Mouse (Mus musculus): ENCODE measurements around the gene Xcl1.

The Xcl1 gene

GRCm38 (mm10) chr1:164905047-164905446, 30.3 kb downstream of the Xcl1 start:
- DNase-seq (ENCODE audit: low spot score in 2 of 2), result peak; percentile 13 to 49

- DNase-seq (ENCODE audit: low spot score in 2 of 2), result no peak
These were observed 34.6 kb downstream of the Xcl1 start for GRCm38 (mm10) chr1:164900696-164901095.

- no peak for DNase-seq (ENCODE audit: low spot score in 2 of 2)
These were observed 35.1 kb downstream of the Xcl1 start for GRCm38 (mm10) chr1:164900226-164900625.

- DNase-seq (ENCODE audit: low spot score in 2 of 2), result peak in 1 of 2 experiments; percentile 31
These were observed 35.8 kb downstream of the Xcl1 start for GRCm38 (mm10) chr1:164899506-164899905.

- DNase-seq (ENCODE audit: low spot score in 2 of 2), result peak; percentile 68 to 70
These were observed 36.4 kb downstream of the Xcl1 start for GRCm38 (mm10) chr1:164898846-164899351.

- DNase-seq (ENCODE audit: low spot score in 2 of 2), result no peak
These were observed 38.0 kb downstream of the Xcl1 start for GRCm38 (mm10) chr1:164897163-164897817.

- DNase-seq (ENCODE audit: low spot score in 2 of 2), result peak in 1 of 2 experiments; percentile 2
These were observed 38.8 kb downstream of the Xcl1 start for GRCm38 (mm10) chr1:164896211-164897145.

GRCm38 (mm10) chr1:164895806-164896205, 39.5 kb downstream of the Xcl1 start:
- DNase-seq (ENCODE audit: low spot score in 2 of 2), result no peak

- DNase-seq (ENCODE audit: low spot score in 2 of 2), result no peak
These were observed 45.0 kb downstream of the Xcl1 start for GRCm38 (mm10) chr1:164890366-164890765.

GRCm38 (mm10) chr1:164888563-164888962, 46.8 kb downstream of the Xcl1 start:
- DNase-seq (ENCODE audit: low spot score in 2 of 2), result no peak

- no peak for DNase-seq (ENCODE audit: low spot score in 2 of 2)
These were observed 47.6 kb downstream of the Xcl1 start for GRCm38 (mm10) chr1:164887775-164888174.

- no peak for DNase-seq (ENCODE audit: low spot score in 2 of 2)
These were observed 53.4 kb downstream of the Xcl1 start for GRCm38 (mm10) chr1:164881891-164882290.

All from urinary bladder, postnatal 36 days (tissue).